Mouse (Mus musculus) CH12.LX (cell line): ENCODE measurements around the gene Bpifb6. TPM values are rescaled to one million over a fixed set of nuclear protein-coding genes. Genes with fewer than 3 reads are reported as not detected.
A peak's percentile ranks its signal among the peaks of the same experiment; 100 is the strongest.

Experiments used
- DNase-seq: peaks from one replicate; pipeline ENCODE4 v3.0.0-alpha.2; 2013; ENCODE audit errors: extremely low read depth
- H3K27ac ChIP-seq: 2 replicates; pipeline ENCODE4 v1.5.1; 2012; ENCODE audit warnings: low read depth, mild to moderate bottlenecking, control low read depth, moderate library complexity; ENCODE audit not compliant: insufficient read depth
- H3K27me3 ChIP-seq: replicated peaks from 2 replicates; pipeline ENCODE3; 2012; ENCODE audit warnings: inconsistent platforms
- H3K36me3 ChIP-seq, 2 experiments: replicated peaks in 1 of 2; 2 replicates each; pipeline versions ENCODE3 to v1.6.1; 2012; ENCODE audit warnings: inconsistent platforms in 1 of 2, low read length in 1 of 2, mild to moderate bottlenecking in 1 of 2, mixed read lengths in 1 of 2, moderate library complexity in 1 of 2; ENCODE audit not compliant: control insufficient read depth in 1 of 2, insufficient read depth in 1 of 2
- H3K4me1 ChIP-seq, 2 experiments: 2 replicates each; pipeline ENCODE4 v1.6.1; 2012; ENCODE audit warnings: inconsistent platforms in 1 of 2, moderate library complexity in 1 of 2; ENCODE audit not compliant: insufficient read depth in 2 of 2, control insufficient read depth in 1 of 2
- H3K4me2 ChIP-seq: 2 replicates; pipeline ENCODE4 v1.6.1; 2012; ENCODE audit warnings: low read depth, mild to moderate bottlenecking, control low read depth; ENCODE audit not compliant: poor library complexity, insufficient read depth, severe bottlenecking
- H3K4me3 ChIP-seq, 3 experiments: fragments of 150-350 bp in 1 of 3; sonication (generic) in 1 of 3; replicated peaks in 1 of 3; 2 replicates each; pipeline versions ENCODE3 to v1.5.1; 2011 to 2012; ENCODE audit warnings: low read depth in 2 of 3, low read length in 2 of 3, mild to moderate bottlenecking in 2 of 3, moderate library complexity in 2 of 3, control low read depth in 1 of 3, improper control_type of control experiment in 1 of 3, inconsistent platforms in 1 of 3, mixed read lengths in 1 of 3; ENCODE audit not compliant: poor library complexity in 1 of 3
- H3K79me2 ChIP-seq: replicated peaks from 2 replicates; pipeline ENCODE4 v1.6.1; 2012; ENCODE audit warnings: mild to moderate bottlenecking, moderate library complexity; ENCODE audit not compliant: control insufficient read depth, poor library complexity, insufficient read depth, severe bottlenecking; ENCODE audit errors: extremely low read depth
- H3K9ac ChIP-seq: 2 replicates; pipeline ENCODE4 v1.6.1; 2012; ENCODE audit warnings: low read depth, mild to moderate bottlenecking, control low read depth, moderate library complexity; ENCODE audit not compliant: insufficient read depth
- H3K9me3 ChIP-seq: replicated peaks from 2 replicates; pipeline ENCODE3; 2012; ENCODE audit warnings: low read length, inconsistent platforms, mixed read lengths
- CHD1 ChIP-seq: IDR thresholded peaks from 2 replicates; pipeline ENCODE4 v1.6.1; 2012; ENCODE audit warnings: low read depth, low read length, improper control_type of control experiment, inconsistent platforms
- CTCF ChIP-seq, 2 experiments: IDR thresholded peaks in 1 of 2; conservative IDR thresholded peaks in 1 of 2; 2 replicates each; pipeline ENCODE4 v1.5.1; 2011 to 2012; ENCODE audit warnings: low read depth in 2 of 2, low read length in 2 of 2, improper control_type of control experiment in 1 of 2, inconsistent platforms in 1 of 2, mild to moderate bottlenecking in 1 of 2, moderate library complexity in 1 of 2
- EP300 ChIP-seq: IDR thresholded peaks from 2 replicates; pipeline ENCODE4 v1.6.1; 2011; ENCODE audit warnings: low read length, improper control_type of control experiment
- JUN ChIP-seq: IDR thresholded peaks from 2 replicates; pipeline ENCODE4 v1.6.1; 2011; ENCODE audit warnings: low read depth, mild to moderate bottlenecking, low read length, improper control_type of control experiment, moderate library complexity; ENCODE audit not compliant: insufficient read depth
- JUND ChIP-seq: conservative IDR thresholded peaks from 2 replicates; pipeline ENCODE4 v1.6.1; 2011; ENCODE audit warnings: low read depth, low read length, improper control_type of control experiment
- MAFK ChIP-seq: IDR thresholded peaks from 2 replicates; pipeline ENCODE4 v1.6.1; 2011; ENCODE audit warnings: low read length, improper control_type of control experiment; ENCODE audit not compliant: insufficient replicate concordance
- MAZ ChIP-seq: IDR thresholded peaks from 2 replicates; pipeline ENCODE4 v1.6.1; 2012; ENCODE audit warnings: low read depth, mild to moderate bottlenecking, inconsistent platforms, low read length, improper control_type of control experiment, moderate library complexity
- MEF2A ChIP-seq: IDR thresholded peaks from 2 replicates; pipeline ENCODE4 v1.6.1; 2014; ENCODE audit warnings: low read depth, mild to moderate bottlenecking, inconsistent platforms, low read length, improper control_type of control experiment, borderline replicate concordance
- MXI1 ChIP-seq: IDR thresholded peaks from 2 replicates; pipeline ENCODE4 v1.6.1; 2011; ENCODE audit warnings: mild to moderate bottlenecking, low read depth, low read length, improper control_type of control experiment
- NELFE ChIP-seq: IDR thresholded peaks from 2 replicates; pipeline ENCODE4 v1.6.1; 2011; ENCODE audit warnings: low read depth, low read length, improper control_type of control experiment
- PAX5 ChIP-seq: IDR thresholded peaks from 2 replicates; pipeline ENCODE4 v1.6.1; 2012; ENCODE audit warnings: low read length, inconsistent platforms, mixed read lengths
- RAD21 ChIP-seq: IDR thresholded peaks from 2 replicates; pipeline ENCODE4 v1.6.1; 2011; ENCODE audit warnings: low read depth, mild to moderate bottlenecking, low read length, improper control_type of control experiment, moderate library complexity
- SIN3A ChIP-seq: IDR thresholded peaks from 2 replicates; pipeline ENCODE4 v1.6.1; 2012; ENCODE audit warnings: low read length, improper control_type of control experiment, inconsistent platforms
- SMC3 ChIP-seq: IDR thresholded peaks from 2 replicates; pipeline ENCODE4 v1.6.1; 2011; ENCODE audit warnings: low read depth, low read length, improper control_type of control experiment
- TCF12 ChIP-seq: IDR thresholded peaks from 2 replicates; pipeline ENCODE4 v1.6.1; 2014; ENCODE audit warnings: low read depth, mild to moderate bottlenecking, inconsistent platforms, low read length, improper control_type of control experiment
- UBTF ChIP-seq: IDR thresholded peaks from 2 replicates; pipeline ENCODE4 v1.6.1; 2012; ENCODE audit warnings: low read depth, mild to moderate bottlenecking, inconsistent platforms, low read length, improper control_type of control experiment, moderate library complexity
- USF2 ChIP-seq: conservative IDR thresholded peaks from 2 replicates; pipeline ENCODE4 v1.6.1; 2011; ENCODE audit warnings: low read depth, low read length, improper control_type of control experiment
- ZC3H11A ChIP-seq: IDR thresholded peaks from 2 replicates; pipeline ENCODE4 v1.6.1; 2012; ENCODE audit warnings: low read depth, mild to moderate bottlenecking, inconsistent platforms, low read length, improper control_type of control experiment
- dilution Hi-C: fragments of 300-500 bp; cut with MboI; formaldehyde crosslinking; loops from 2 replicates; pipeline ENCODE4 v1.14.3; 2020; ENCODE audit warnings: low sequenced_read_pairs; ENCODE audit not compliant: extremely low pct_unique_long_range_greater_than_20kb, extremely low pct_ligation_motif_present
- in situ Hi-C: fragments of 300-500 bp; cut with MboI; formaldehyde crosslinking; loops from 3 replicates; pipeline ENCODE4 v1.14.3; 2019; ENCODE audit warnings: low sequenced_read_pairs, low pct_ligation_motif_present, low pct_unique_long_range_greater_than_20kb, mixed read lengths
- polyA plus RNA-seq: library from polyadenylated mRNA; unstranded; fragments of >175 nt; gene quantifications from 2 replicates; pipeline ENCODE4 v1.2.1, GENCODE M21; 2012; ENCODE audit warnings: low read depth; ENCODE audit not compliant: insufficient read length
- total RNA-seq, 2 experiments: library from RNA; depleted of rRNA; stranded (reverse); fragments of 300-350 nt in 1 of 2; fragments of >200 nt in 1 of 2; gene quantifications; 2 replicates each; pipeline ENCODE4 v1.2.3; 2012 to 2014

Gene Bpifb6
- total RNA-seq (2012; rRNA removed) (not detected in 2 replicates), total RNA-seq (2014; rRNA removed) (not detected in 2 replicates), polyA plus RNA-seq (not detected in 2 replicates)

- DNase-seq: no peak
- dilution Hi-C loops: no loop called here
- Histone ChIP-seq H3K9ac (no peak within 1 kb of the TSS), H3K27ac (no peak within 1 kb of the TSS), H3K9me3 (no peaks in the 10 kb centered on the region), H3K4me2 (no peak within 1 kb of the TSS), H3K79me2 (no peaks in the 10 kb centered on the region), H3K4me1 (no peaks in the 10 kb centered on the region), H3K27me3 (peaks cover 99% of the 10 kb centered on the region), H3K4me3 (no peak within 1 kb of the TSS), H3K36me3 (no peaks in the 10 kb centered on the region)
- TF ChIP-seq USF2 (no peak), MAZ (no peak), PAX5 (no peak), MEF2A (no peak), MXI1 (no peak), NELFE (no peak), RAD21 (no peak), EP300 (no peak), JUND (no peak)
- in situ Hi-C loops: no loop called here
These were observed at the start of gene Bpifb6 for GRCm38 (mm10) chr2:153900088-153900487. Gene Bpifb6, plus strand, starts transcription at chr2:153900388.

- in situ Hi-C loops (no loop called here), dilution Hi-C loops (no loop called here)
- Histone ChIP-seq H3K27ac (no peak overlapping the region), H3K4me1 (no peaks in the 10 kb centered on the region), H3K27me3 (peaks cover 81% of the 10 kb centered on the region), H3K9me3 (peaks cover 12% of the 10 kb centered on the region), H3K79me2 (no peaks in the 10 kb centered on the region), H3K9ac (no peak overlapping the region), H3K4me2 (no peak overlapping the region), H3K4me3 (no peak overlapping the region), H3K36me3 (no peaks in the 10 kb centered on the region)
- DNase-seq: peak; percentile 48
- TF ChIP-seq CHD1: no peak
- peak; percentile 57 for TF ChIP-seq RAD21
- no peak for TF ChIP-seq UBTF
- peak; percentile 80 for TF ChIP-seq SMC3
- no peak for TF ChIP-seq MAZ
- TF ChIP-seq TCF12: no peak
- TF ChIP-seq SIN3A: no peak
- no peak for TF ChIP-seq MXI1
- no peak for TF ChIP-seq JUN
- no peak for TF ChIP-seq MAFK
- TF ChIP-seq ZC3H11A: no peak
- peak in 1 of 2 experiments; percentile 79; a peak in 3 of 4 replicates for TF ChIP-seq CTCF (conservative IDR thresholded peaks at IDR 0.05 in 1 of 2, IDR thresholded peaks at IDR 0.05 in 1 of 2; ENCODE audit: low read depth in 2 of 2, low read length in 2 of 2)
These were observed 49.2 kb upstream of the Bpifb6 start for GRCm38 (mm10) chr2:153851030-153851360.
